Mouse (Mus musculus) intestine, embryonic 15.5 days (tissue): Measurements from ENCODE around the gene Gps1. TPM values are rescaled to one million over a fixed set of nuclear protein-coding genes. Genes with fewer than 3 reads are reported as not detected.

Experiments used
- ATAC-seq: fragments of 200-750 bp; cut with Nextera tagmentation; 2 replicates; pipeline ENCODE4 v1.8.0; 2017; ENCODE audit warnings: moderate TSS enrichment, moderate library complexity
- H3K27ac ChIP-seq: fragments of 300-500 bp; sonication (generic); 2 replicates; pipeline ENCODE4 v1.5.1; 2015; ENCODE audit warnings: mild to moderate bottlenecking, inconsistent platforms
- H3K27me3 ChIP-seq: fragments of 300-500 bp; sonication (generic); replicated peaks from 2 replicates; pipeline ENCODE4 v1.6.1; 2015; ENCODE audit warnings: inconsistent platforms
- H3K36me3 ChIP-seq: fragments of 300-500 bp; sonication (generic); 2 replicates; pipeline ENCODE4 v1.6.1; 2015; ENCODE audit warnings: inconsistent platforms
- H3K4me1 ChIP-seq: fragments of 300-500 bp; sonication (generic); replicated peaks from 2 replicates; pipeline ENCODE4 v1.6.1; 2015; ENCODE audit warnings: inconsistent platforms
- H3K4me2 ChIP-seq: fragments of 300-500 bp; sonication (generic); replicated peaks from 2 replicates; pipeline ENCODE4 v1.6.1; 2015; ENCODE audit warnings: mild to moderate bottlenecking, inconsistent platforms
- H3K4me3 ChIP-seq: fragments of 300-500 bp; sonication (generic); replicated peaks from 2 replicates; pipeline ENCODE4 v1.5.1; 2015; ENCODE audit warnings: inconsistent platforms
- H3K9ac ChIP-seq: fragments of 300-500 bp; sonication (generic); 2 replicates; pipeline ENCODE4 v1.6.1; 2015; ENCODE audit warnings: inconsistent platforms
- H3K9me3 ChIP-seq: fragments of 300-500 bp; sonication (generic); 2 replicates; pipeline ENCODE4 v1.6.1; 2016; ENCODE audit warnings: inconsistent platforms
- WGBS: fragments of 180-500 bp; shearing (Covaris S2); methylation state at CpG from one replicate; pipeline ENCODE4 v1.1.7; 2015; 5-methylcytosine and 5-hydroxymethylcytosine counted together
- polyA plus RNA-seq: library from polyadenylated mRNA; unstranded; fragments of >200 nt; fragmentation: Nextera tagmentation; extraction: Ambion mirVana; gene quantifications from 2 replicates; pipeline ENCODE4 v1.2.1, GENCODE M21; 2015

The Gps1 gene
- polyA plus RNA-seq, 1 experiment from 2014 or later, result 170 TPM

- H3K9ac ChIP-seq, result no peak overlapping the region
- H3K4me1 ChIP-seq, result peaks cover 10% of the 10 kb centered on the region
- H3K27ac ChIP-seq, result no peak overlapping the region
- WGBS, result 79% methylated on average over 3 of the region's 3 CpGs
- H3K27me3 ChIP-seq, result no peaks in the 10 kb centered on the region
- no peak overlapping the region for H3K4me2 ChIP-seq
- H3K9me3 ChIP-seq, result no peaks in the 10 kb centered on the region
- H3K36me3 ChIP-seq, result peaks cover 64% of the 10 kb centered on the region
- H3K4me3 ChIP-seq, result no peak overlapping the region
- ATAC-seq, result no peak
Measured at GRCm38 (mm10) chr11:120789810-120790209, 5.7 kb downstream of the Gps1 start.

GRCm38 (mm10) chr11:120792652-120793051 is 8.6 kb downstream of the Gps1 start:
- Histone ChIP-seq H3K9ac (no peak overlapping the region), H3K36me3 (peaks cover 49% of the 10 kb centered on the region), H3K27ac (no peak overlapping the region), H3K27me3 (no peaks in the 10 kb centered on the region), H3K9me3 (no peaks in the 10 kb centered on the region), H3K4me3 (no peak overlapping the region), H3K4me2 (no peak overlapping the region), H3K4me1 (peaks cover 12% of the 10 kb centered on the region)
- 90% methylated on average over 9 of the region's 9 CpGs for WGBS
- no peak for ATAC-seq

DNA sequence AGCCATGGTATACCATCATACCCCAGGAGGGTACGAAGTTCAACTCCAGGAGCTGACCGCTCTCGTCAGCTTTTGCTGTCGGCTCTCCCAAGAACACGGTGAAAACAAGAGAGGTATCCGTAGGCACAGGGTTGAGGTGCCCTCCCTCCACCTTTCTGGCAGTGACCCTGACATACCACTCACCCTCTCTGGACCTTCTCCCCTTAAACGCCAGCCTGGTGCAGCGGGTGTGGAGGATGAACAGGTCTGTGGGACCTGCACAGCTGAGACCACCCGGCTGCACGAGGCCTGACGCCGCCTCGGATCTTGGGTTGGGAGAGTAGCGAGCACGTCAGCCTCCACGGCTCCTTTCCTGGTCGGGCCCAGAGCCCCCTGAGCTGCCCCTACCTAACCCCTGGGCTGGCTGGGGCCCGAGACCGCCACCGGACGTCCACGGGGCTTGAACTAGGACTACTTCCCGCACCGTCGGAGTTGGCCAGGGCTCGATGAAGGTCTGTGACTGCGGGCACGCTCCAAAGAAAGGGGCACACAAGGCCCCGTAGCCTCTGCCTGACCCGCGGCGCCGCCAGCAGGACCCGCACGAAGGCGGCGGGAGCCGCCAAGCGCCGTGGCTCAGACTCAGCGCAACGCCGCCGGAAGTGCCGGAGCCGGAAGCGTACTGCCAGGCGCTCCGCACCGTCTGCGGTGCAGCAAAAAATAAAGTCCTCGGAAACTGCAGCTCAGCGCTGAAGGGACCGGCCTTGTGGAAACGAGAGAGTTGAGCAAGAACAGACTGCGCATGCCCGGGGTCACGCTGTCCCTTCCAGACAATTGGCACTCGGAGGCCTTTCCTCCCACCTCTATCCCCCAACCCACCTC is 11.9 kb downstream of the Gps1 start, which contains the start of gene Dus1l:
TSS of gene Dus1l (minus strand) at position 648 of the 858 bp plus-strand sequence.
- H3K4me3 ChIP-seq, result peak within 1 kb of the TSS; percentile 94
- H3K27ac ChIP-seq, result peak within 1 kb of the TSS; percentile 54
- H3K9ac ChIP-seq, result peak within 1 kb of the TSS; percentile 91
- no peaks in the 10 kb centered on the region for H3K9me3 ChIP-seq
- H3K36me3 ChIP-seq, result peaks cover 21% of the 10 kb centered on the region; the same call in 1 of the 2 replicates
- no peaks in the 10 kb centered on the region for H3K27me3 ChIP-seq
- H3K4me1 ChIP-seq, result peaks cover 15% of the 10 kb centered on the region
- WGBS, result 2% methylated on average over 59 of the region's 59 CpGs
- ATAC-seq, result peak; percentile 93
- peak within 1 kb of the TSS; percentile 84 for H3K4me2 ChIP-seq

DNA sequence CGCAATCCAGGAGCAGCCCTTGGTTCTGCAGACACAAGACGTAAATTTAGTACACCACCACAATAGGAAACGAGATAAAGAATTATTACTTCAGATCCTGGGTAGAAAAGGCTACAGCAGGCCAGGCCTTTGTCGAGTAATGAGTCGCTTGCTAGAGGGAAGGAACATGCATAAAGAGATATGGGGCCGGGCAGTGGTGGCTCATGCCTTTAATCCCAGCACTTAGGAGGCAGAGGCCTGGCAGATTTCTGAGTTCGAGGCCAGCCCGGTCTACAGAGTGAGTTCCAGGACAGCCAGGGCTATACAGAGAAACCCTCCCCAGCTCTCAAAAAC is 12.5 kb downstream of the Gps1 start:
- WGBS, result 29% methylated on average over 8 of the region's 8 CpGs
- peak overlapping the region; percentile 22; the same call in 1 of the 2 replicates for H3K9ac ChIP-seq

GRCm38 (mm10) chr11:120798244-120798643 is 14.2 kb downstream of the Gps1 start:
- no peak overlapping the region for H3K9ac ChIP-seq
- no peak overlapping the region for H3K4me2 ChIP-seq
- peaks cover 15% of the 10 kb centered on the region for H3K4me1 ChIP-seq
- H3K4me3 ChIP-seq, result no peak overlapping the region
- whole genome bisulfite sequencing, result 84% methylated on average over 3 of the region's 3 CpGs
- H3K36me3 ChIP-seq, result peaks cover 7% of the 10 kb centered on the region; the same call in 1 of the 2 replicates
- no peak for ATAC-seq
- no peak overlapping the region for H3K27ac ChIP-seq
- no peaks in the 10 kb centered on the region for H3K9me3 ChIP-seq
- H3K27me3 ChIP-seq, result no peaks in the 10 kb centered on the region

More for the DNA sequence above, 12.5 kb downstream of the Gps1 start:
- H3K36me3 ChIP-seq, result peaks cover 21% of the 10 kb centered on the region; the same call in 1 of the 2 replicates
- ATAC-seq, result peak; percentile 44
- H3K4me1 ChIP-seq, result peaks cover 15% of the 10 kb centered on the region
- H3K27me3 ChIP-seq, result no peaks in the 10 kb centered on the region
- peak overlapping the region; percentile 54 for H3K27ac ChIP-seq
- no peaks in the 10 kb centered on the region for H3K9me3 ChIP-seq
- peak overlapping the region; percentile 84 for H3K4me2 ChIP-seq
- H3K4me3 ChIP-seq, result peak overlapping the region; percentile 94; the same call in 1 of the 2 replicates

DNA sequence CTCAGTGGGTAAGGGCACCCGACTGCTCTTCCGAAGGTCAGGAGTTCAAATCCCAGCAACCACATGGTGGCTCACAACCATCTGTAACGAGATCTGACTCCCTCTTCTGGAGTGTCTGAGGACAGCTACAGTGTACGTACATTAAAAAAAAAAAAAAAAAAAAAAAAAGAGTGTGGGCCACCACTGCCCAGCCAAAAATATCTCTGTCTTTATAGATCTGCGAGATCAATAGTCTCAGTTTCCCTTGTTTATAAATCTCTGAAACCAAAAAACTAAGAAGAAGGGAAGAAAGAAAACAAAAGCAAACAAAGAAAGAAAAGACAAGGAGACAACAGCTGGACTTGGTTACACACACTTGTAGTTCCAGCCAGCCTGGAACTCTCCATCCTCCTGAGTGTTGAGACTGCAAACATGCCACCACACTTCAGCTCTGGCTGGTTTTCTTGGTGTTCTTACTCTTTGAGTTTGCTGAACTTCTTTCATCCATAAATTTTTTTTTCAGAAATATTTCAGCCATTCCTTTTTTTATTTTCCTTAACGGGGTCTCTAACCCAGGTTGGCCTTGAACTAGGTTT is 15.3 kb downstream of the Gps1 start:
- Histone ChIP-seq H3K27me3 (no peaks in the 10 kb centered on the region), H3K36me3 (0 out of 2 replicates have a peak, but pooled peaks cover 3% of the 10 kb centered on the region), H3K9me3 (no peaks in the 10 kb centered on the region), H3K4me2 (no peak overlapping the region), H3K4me1 (peaks cover 15% of the 10 kb centered on the region), H3K4me3 (no peak overlapping the region), H3K9ac (no peak overlapping the region), H3K27ac (no peak overlapping the region)
- WGBS, result 68% methylated on average over 6 of the region's 6 CpGs
- no peak for ATAC-seq

GRCm38 (mm10) chr11:120800061-120800904 is 16.2 kb downstream of the Gps1 start:
- H3K4me1 ChIP-seq, result peaks cover 8% of the 10 kb centered on the region
- H3K27ac ChIP-seq, result 0 out of 2 replicates have a peak overlapping the region, but pooled peaks have one; percentile 6
- no peaks in the 10 kb centered on the region for H3K27me3 ChIP-seq
- 10% methylated on average over 10 of the region's 10 CpGs for WGBS
- H3K36me3 ChIP-seq, result no peaks in the 10 kb centered on the region
- ATAC-seq, result peak; percentile 70
- peak overlapping the region; percentile 25 for H3K4me2 ChIP-seq
- H3K4me3 ChIP-seq, result no peak overlapping the region
- H3K9me3 ChIP-seq, result no peaks in the 10 kb centered on the region
- peak overlapping the region; percentile 20; the same call in 1 of the 2 replicates for H3K9ac ChIP-seq

GRCm38 (mm10) chr11:120804274-120804673 is 20.2 kb downstream of the Gps1 start:
- peaks cover 3% of the 10 kb centered on the region for H3K4me1 ChIP-seq
- no peak overlapping the region for H3K4me2 ChIP-seq
- H3K4me3 ChIP-seq, result no peak overlapping the region
- H3K9ac ChIP-seq, result no peak overlapping the region
- no peaks in the 10 kb centered on the region for H3K27me3 ChIP-seq
- ATAC-seq, result no peak
- peaks cover 29% of the 10 kb centered on the region for H3K36me3 ChIP-seq
- H3K27ac ChIP-seq, result no peak overlapping the region
- 78% methylated on average over 7 of the region's 7 CpGs for WGBS
- no peaks in the 10 kb centered on the region for H3K9me3 ChIP-seq

DNA sequence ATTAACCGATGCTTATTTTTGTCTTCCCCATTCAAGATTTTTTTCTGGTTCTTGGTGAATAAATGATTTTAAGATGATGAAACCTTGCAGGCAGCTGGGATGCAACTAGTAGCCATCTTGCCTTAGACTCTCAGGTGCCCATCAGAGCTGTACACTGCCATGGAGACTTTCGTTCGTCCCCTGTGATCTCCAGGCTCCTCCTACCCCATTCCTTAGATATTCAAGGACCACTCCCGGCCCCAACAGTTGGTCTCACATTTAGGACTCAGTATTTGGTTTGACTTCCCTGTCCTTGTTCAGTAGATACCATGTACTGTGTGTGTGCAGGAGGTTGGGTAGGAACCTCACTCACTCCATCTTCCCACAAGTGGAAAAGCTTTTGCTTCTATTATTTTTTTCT is 20.7 kb downstream of the Gps1 start:
- ATAC-seq, result no peak
- H3K4me3 ChIP-seq, result no peak overlapping the region
- no peak overlapping the region for H3K27ac ChIP-seq
- WGBS, result 71% methylated on average over 4 of the region's 4 CpGs
- peaks cover 34% of the 10 kb centered on the region for H3K36me3 ChIP-seq
- peaks cover 3% of the 10 kb centered on the region for H3K4me1 ChIP-seq
- no peak overlapping the region for H3K9ac ChIP-seq
- no peak overlapping the region for H3K4me2 ChIP-seq
- H3K27me3 ChIP-seq, result no peaks in the 10 kb centered on the region
- no peaks in the 10 kb centered on the region for H3K9me3 ChIP-seq

DNA sequence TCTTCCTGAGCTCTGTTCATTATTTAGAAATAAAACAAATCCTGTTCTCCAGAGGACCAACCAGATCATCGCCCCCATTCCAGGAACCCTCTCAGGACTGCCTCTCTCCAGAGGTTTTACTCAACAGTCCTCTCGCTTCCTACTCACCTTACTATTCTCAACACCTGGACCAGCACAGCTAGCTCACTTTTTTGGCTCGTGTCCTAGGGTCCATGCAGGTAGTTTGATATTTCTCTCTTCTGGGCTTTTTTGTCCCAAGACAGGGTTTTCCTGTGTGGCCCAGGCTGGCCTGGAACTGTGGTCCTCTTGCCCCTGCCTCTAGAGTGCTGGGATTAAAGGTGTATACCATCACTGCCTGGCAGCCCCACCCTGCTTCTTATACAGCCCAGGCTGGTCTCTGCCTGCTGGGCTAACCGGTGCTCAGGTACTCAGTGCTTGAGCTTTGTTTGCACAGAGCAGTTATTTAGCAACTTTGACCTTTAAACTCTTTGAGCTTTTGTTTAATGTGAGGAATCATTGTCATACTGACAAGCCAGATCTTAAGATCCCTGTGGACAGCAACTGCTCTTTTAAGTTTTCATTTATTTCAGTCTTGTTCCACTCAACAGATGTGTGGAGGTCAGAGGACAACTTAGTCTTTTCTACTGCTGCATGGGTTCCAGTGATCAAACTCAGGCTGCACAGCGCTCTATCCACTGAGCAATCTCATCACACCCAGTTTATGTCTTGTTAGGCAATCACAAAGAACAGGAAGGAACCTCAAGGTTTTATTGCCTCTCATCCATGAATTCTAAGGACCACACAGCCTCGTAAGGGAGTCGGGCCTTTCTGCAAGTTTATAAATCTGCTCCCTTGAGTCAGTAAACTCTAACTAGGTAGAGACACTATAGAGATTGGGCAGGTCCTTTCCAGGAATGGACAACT is 21.6 kb downstream of the Gps1 start:
- Histone ChIP-seq H3K4me2 (no peak overlapping the region), H3K36me3 (peaks cover 43% of the 10 kb centered on the region), H3K9ac (no peak overlapping the region), H3K27ac (no peak overlapping the region; the same call in 1 of the 2 replicates), H3K27me3 (no peaks in the 10 kb centered on the region), H3K9me3 (no peaks in the 10 kb centered on the region), H3K4me1 (no peaks in the 10 kb centered on the region; the same call in 1 of the 2 replicates), H3K4me3 (no peak overlapping the region)
- peak; percentile 88 for ATAC-seq
- WGBS, result 60% methylated on average over 7 of the region's 7 CpGs

GRCm38 (mm10) chr11:120808010-120808409 is 23.9 kb downstream of the Gps1 start:
- Histone ChIP-seq H3K27ac (no peak overlapping the region), H3K36me3 (peaks cover 66% of the 10 kb centered on the region), H3K4me3 (no peak overlapping the region), H3K27me3 (no peaks in the 10 kb centered on the region), H3K9me3 (no peaks in the 10 kb centered on the region), H3K9ac (no peak overlapping the region), H3K4me2 (no peak overlapping the region), H3K4me1 (no peaks in the 10 kb centered on the region; the same call in 1 of the 2 replicates)
- 89% methylated on average over 12 of the region's 12 CpGs for WGBS
- ATAC-seq, result no peak
